Mouse (Mus musculus) spleen, adult 2 months (tissue): ENCODE results near the gene Syngr3.

ENCODE experiments used
- CTCF ChIP-seq: fragments of 200-500 bp; IDR thresholded peaks from 2 replicates; pipeline ENCODE4 v1.5.1; 2011; ENCODE audit warnings: mild to moderate bottlenecking, inconsistent platforms; ENCODE audit not compliant: insufficient read depth, insufficient read length, insufficient replicate concordance; ENCODE audit errors: extremely low read depth
- POLR2A ChIP-seq: fragments of 200-500 bp; IDR thresholded peaks from 2 replicates; pipeline ENCODE4 v1.6.1; 2011; ENCODE audit warnings: low read depth, low read length, inconsistent platforms

DNA sequence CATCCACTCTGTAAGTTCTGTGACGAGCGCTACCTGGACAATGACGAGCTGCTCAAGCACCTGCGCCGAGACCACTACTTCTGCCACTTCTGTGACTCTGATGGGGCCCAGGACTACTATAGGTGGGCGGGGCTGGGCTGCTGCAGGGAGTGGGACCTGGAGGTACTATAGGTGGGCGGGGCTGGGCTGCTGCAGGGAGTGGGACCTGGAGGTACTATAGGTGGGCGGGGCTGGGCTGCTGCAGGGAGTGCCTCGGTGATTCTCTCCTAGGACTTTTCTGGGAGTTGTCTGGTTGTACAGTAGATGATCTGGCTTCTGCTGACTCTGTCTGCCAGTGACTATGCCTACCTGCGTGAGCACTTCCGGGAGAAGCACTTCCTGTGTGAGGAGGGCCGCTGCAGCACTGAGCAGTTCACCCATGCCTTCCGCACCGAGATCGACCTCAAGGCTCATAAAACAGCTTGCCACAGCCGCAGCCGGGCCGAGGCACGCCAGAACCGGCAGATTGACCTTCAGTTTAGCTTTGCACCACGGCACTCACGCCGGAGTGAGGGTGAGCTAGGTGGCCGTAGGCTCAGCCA lies 12.2 kb downstream of the Syngr3 start:
- TF ChIP-seq POLR2A (no peak), CTCF (no peak)
